Mouse (Mus musculus) thymus, adult 2 months (tissue): ENCODE results near the gene Gapdh. TPM values are rescaled to one million over a fixed set of nuclear protein-coding genes. Genes with fewer than 3 reads are reported as not detected.

Source experiments
- DNase-seq: peaks from one replicate; pipeline ENCODE4 v3.0.0; 2021
- H3K27ac ChIP-seq: fragments of 200-500 bp; 2 replicates; pipeline ENCODE4 v1.5.1; 2012; ENCODE audit warnings: low read length, control low read depth; ENCODE audit not compliant: control insufficient read depth, insufficient read depth
- H3K27me3 ChIP-seq: fragments of 200-500 bp; 2 replicates; pipeline ENCODE4 v1.6.1; 2012; ENCODE audit warnings: mild to moderate bottlenecking, low read length, moderate library complexity, mixed read lengths; ENCODE audit not compliant: control insufficient read depth, insufficient read depth
- H3K36me3 ChIP-seq: fragments of 200-500 bp; 2 replicates; pipeline ENCODE4 v1.6.1; 2012; ENCODE audit warnings: mild to moderate bottlenecking, low read length, moderate library complexity; ENCODE audit not compliant: control insufficient read depth, insufficient read depth
- H3K4me1 ChIP-seq: fragments of 200-500 bp; replicated peaks from 2 replicates; pipeline ENCODE4 v1.6.1; 2012; ENCODE audit warnings: low read length; ENCODE audit not compliant: control insufficient read depth, insufficient read depth
- H3K4me3 ChIP-seq: fragments of 200-500 bp; 2 replicates; pipeline ENCODE4 v1.5.1; 2012; ENCODE audit warnings: mild to moderate bottlenecking, low read length, control low read depth, moderate library complexity; ENCODE audit not compliant: control insufficient read depth, insufficient read depth
- CTCF ChIP-seq: fragments of 200-500 bp; IDR thresholded peaks from 2 replicates; pipeline ENCODE4 v1.5.1; 2012; ENCODE audit warnings: mild to moderate bottlenecking, control low read depth, low read length, moderate library complexity, borderline replicate concordance; ENCODE audit not compliant: control insufficient read depth, poor library complexity, insufficient read depth; ENCODE audit errors: extremely low read depth
- POLR2A ChIP-seq: fragments of 200-500 bp; IDR thresholded peaks from 2 replicates; pipeline ENCODE4 v1.6.1; 2012; ENCODE audit warnings: mild to moderate bottlenecking, low read length, control low read depth, moderate library complexity; ENCODE audit not compliant: control insufficient read depth, poor library complexity, insufficient read depth; ENCODE audit errors: extremely low read depth
- WGBS: fragments of 180-500 bp; shearing (Covaris S2); methylation state at CpG from one replicate; pipeline ENCODE4 v1.1.7; 2018; 5-methylcytosine and 5-hydroxymethylcytosine counted together
- polyA plus RNA-seq: library from polyadenylated mRNA; depleted of rRNA; stranded (reverse); fragments of >200 nt; gene quantifications from 2 replicates; pipeline ENCODE4 v1.2.3, GENCODE M21; 2012

The Gapdh gene
- polyA plus RNA-seq, 1 experiment, result 3,688 TPM

DNA sequence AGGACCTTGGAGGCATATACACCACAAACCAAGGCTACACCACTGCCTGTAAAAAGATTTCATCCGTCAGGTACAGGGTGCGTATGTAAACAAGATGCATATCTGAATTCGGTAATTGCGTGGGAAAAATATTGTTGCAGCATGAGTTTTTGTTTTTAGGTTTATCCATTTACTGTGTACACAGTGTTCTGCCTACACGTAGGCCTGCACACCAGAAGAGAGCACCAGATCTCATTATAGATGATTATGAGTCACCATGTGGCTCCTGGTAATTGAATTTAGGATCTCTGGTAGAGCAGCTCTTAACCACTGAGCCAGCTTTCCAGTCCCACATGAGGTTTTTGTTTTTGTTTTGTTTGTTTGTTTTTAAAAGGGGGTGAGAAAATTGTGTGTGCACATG lies 30.9 kb upstream of the Gapdh start:
- H3K27ac ChIP-seq, result no peak overlapping the region
- H3K4me3 ChIP-seq, result no peak overlapping the region
- TF ChIP-seq CTCF, result no peak
- TF ChIP-seq POLR2A, result no peak
- H3K27me3 ChIP-seq, result no peaks in the 10 kb centered on the region
- 96% methylated on average over 5 of the region's 5 CpGs for WGBS
- peaks cover 2% of the 10 kb centered on the region for H3K4me1 ChIP-seq
- DNase-seq, result no peak
- 0 out of 2 replicates have a peak, but pooled peaks cover 4% of the 10 kb centered on the region for H3K36me3 ChIP-seq

- WGBS, result 93% methylated on average over 3 of the region's 3 CpGs
- Histone ChIP-seq H3K4me1 (peaks cover 2% of the 10 kb centered on the region), H3K27ac (no peak overlapping the region), H3K4me3 (no peak overlapping the region), H3K36me3 (0 out of 2 replicates have a peak, but pooled peaks cover 4% of the 10 kb centered on the region), H3K27me3 (no peaks in the 10 kb centered on the region)
- no peak for DNase-seq
- TF ChIP-seq CTCF, result no peak
- TF ChIP-seq POLR2A, result no peak
Measured at GRCm38 (mm10) chr6:125196301-125196700, 30.0 kb upstream of the Gapdh start.

- peaks cover 2% of the 10 kb centered on the region for H3K4me1 ChIP-seq
- H3K36me3 ChIP-seq, result 0 out of 2 replicates have a peak, but pooled peaks cover 4% of the 10 kb centered on the region
- no peak overlapping the region for H3K4me3 ChIP-seq
- WGBS, result 92% methylated on average over 1 of the region's 1 CpGs
- DNase-seq, result no peak
- no peak for TF ChIP-seq POLR2A
- TF ChIP-seq CTCF, result no peak
- H3K27ac ChIP-seq, result no peak overlapping the region
- no peaks in the 10 kb centered on the region for H3K27me3 ChIP-seq
Measured at GRCm38 (mm10) chr6:125195541-125196075, 29.3 kb upstream of the Gapdh start.

DNA sequence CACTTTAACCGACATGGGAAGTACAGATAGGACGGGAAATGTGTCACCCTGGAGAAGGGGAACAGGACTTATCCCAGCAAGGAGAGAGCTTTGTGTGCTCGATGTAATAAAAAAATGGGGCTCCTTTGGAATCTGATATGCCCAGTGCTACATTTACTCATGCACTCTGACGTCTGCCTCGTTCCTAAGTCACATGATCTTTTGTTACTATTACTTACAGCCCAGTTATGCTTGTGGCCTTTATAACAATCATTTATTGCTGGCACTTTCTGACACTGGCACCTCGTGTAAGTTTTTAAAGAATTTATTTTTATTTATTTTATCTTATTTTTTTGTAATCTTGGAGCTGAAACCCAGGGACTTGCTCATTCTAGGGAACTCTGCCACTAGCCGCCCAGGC lies 27.1 kb upstream of the Gapdh start:
- no peak for DNase-seq
- Histone ChIP-seq H3K27ac (no peak overlapping the region), H3K4me3 (no peak overlapping the region), H3K27me3 (no peaks in the 10 kb centered on the region), H3K4me1 (peaks cover 2% of the 10 kb centered on the region), H3K36me3 (peaks cover 5% of the 10 kb centered on the region; the same call in 1 of the 2 replicates)
- WGBS, result 82% methylated on average over 7 of the region's 7 CpGs
- TF ChIP-seq POLR2A (no peak), CTCF (no peak)

DNA sequence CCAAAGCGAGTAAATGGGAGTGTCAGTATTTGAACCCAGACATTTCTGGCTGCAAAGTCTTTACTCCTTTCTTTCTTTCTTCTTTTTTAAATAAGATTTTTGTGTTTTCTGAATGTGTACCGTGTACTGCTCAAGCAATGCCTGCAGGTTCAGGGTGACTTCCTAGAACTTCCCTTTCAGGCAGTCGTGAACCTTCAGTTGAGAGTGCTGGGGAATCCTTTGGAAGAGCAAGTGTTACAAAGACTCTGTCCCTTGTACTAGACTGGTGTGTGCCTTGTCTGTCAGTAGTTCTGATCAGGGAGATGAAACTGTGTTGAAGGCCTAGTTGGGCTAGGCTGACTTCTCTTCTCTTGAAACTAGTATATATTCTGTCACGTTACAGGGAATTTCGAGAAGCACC lies 26.6 kb upstream of the Gapdh start:
- Histone ChIP-seq H3K4me1 (peaks cover 2% of the 10 kb centered on the region), H3K27ac (peak overlapping the region; percentile 86; the same call in 1 of the 2 replicates), H3K27me3 (no peaks in the 10 kb centered on the region), H3K36me3 (peaks cover 8% of the 10 kb centered on the region; the same call in 1 of the 2 replicates), H3K4me3 (peak overlapping the region; percentile 86)
- WGBS, result 29% methylated on average over 5 of the region's 5 CpGs
- TF ChIP-seq CTCF (no peak), POLR2A (no peak)
- no peak for DNase-seq

DNA sequence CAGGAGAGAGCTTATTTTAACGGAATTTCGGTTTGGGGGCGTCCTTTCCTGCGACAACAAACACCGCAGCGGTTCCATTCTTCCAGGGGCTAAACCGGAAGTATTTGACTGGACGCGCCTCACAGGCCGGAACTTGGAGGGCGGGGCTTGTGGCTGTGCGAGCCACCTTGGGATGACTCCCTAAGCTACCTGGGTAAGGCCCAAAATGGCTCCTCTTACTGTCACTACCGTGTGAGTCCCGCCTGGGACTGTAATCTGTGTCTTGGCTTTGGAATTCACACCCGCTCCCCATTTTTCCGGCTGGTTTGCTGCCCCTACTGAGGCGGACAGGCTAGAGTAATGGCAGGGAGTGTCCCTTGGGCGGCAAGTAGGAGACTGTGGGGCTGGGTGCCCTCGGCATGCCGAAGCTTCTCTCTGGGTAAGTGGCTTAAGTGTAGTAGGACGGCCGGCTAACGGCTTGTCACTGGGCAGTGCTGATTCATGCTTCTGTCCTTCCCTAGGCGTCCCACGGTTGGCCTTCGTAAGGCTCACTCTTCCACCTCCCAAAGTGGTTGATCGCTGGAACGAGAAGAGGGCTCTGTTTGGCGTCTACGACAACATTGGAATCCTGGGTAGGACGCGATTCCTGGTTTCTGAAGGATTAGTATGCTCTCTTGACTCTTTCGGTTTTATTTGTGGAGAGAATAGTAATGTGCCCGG lies 25.9 kb upstream of the Gapdh start:
- under 1% methylated on average over 34 of the region's 34 CpGs for WGBS

More for the DNA sequence above, 25.9 kb upstream of the Gapdh start:
- Histone ChIP-seq H3K4me1 (peaks cover 2% of the 10 kb centered on the region), H3K27ac (peak overlapping the region; percentile 86), H3K27me3 (no peaks in the 10 kb centered on the region), H3K4me3 (peak overlapping the region; percentile 86), H3K36me3 (peaks cover 10% of the 10 kb centered on the region)
- DNase-seq, result peak; percentile 87
- no peak; the same call in 1 of the 2 replicates for TF ChIP-seq POLR2A
- TF ChIP-seq CTCF, result no peak
